Mouse (Mus musculus) MEL (cell line): ENCODE data around the gene Tomm7. TPM values are rescaled to one million over a fixed set of nuclear protein-coding genes. Genes with fewer than 3 reads are reported as not detected.

Source experiments
- DNase-seq: peaks from one replicate; pipeline ENCODE4 v3.0.0; 2011; ENCODE audit warnings: low read depth, low spot score
- H3K27ac ChIP-seq: 2 replicates; pipeline ENCODE4 v1.5.1; 2012; ENCODE audit warnings: low read depth, mild to moderate bottlenecking, control low read depth, low read length, moderate library complexity; ENCODE audit not compliant: control insufficient read depth
- H3K27me3 ChIP-seq, 2 experiments: fragments of 150-350 bp in 1 of 2; sonication (generic) in 1 of 2; 2 replicates each; pipeline ENCODE4 v1.6.1; 2012; ENCODE audit warnings: low read length in 2 of 2, mild to moderate bottlenecking in 2 of 2, improper control_type of control experiment in 1 of 2, moderate library complexity in 1 of 2; ENCODE audit not compliant: insufficient read depth in 2 of 2, control insufficient read depth in 1 of 2
- H3K36me3 ChIP-seq, 2 experiments: 2 replicates each; pipeline ENCODE4 v1.6.1; 2012 to 2014; ENCODE audit warnings: low read length in 2 of 2, improper control_type of control experiment in 1 of 2, inconsistent platforms in 1 of 2, mild to moderate bottlenecking in 1 of 2; ENCODE audit not compliant: insufficient read depth in 2 of 2, control insufficient read depth in 1 of 2
- H3K4me1 ChIP-seq, 2 experiments: fragments of 150-350 bp in 1 of 2; sonication (generic) in 1 of 2; 2 replicates each; pipeline ENCODE4 v1.6.1; 2012; ENCODE audit warnings: low read length in 2 of 2, improper control_type of control experiment in 1 of 2, mild to moderate bottlenecking in 1 of 2; ENCODE audit not compliant: insufficient read depth in 2 of 2, control insufficient read depth in 1 of 2
- H3K4me3 ChIP-seq, 2 experiments: fragments of 150-350 bp in 1 of 2; sonication (generic) in 1 of 2; 2 replicates each; pipeline ENCODE4 v1.5.1; 2012; ENCODE audit warnings: low read depth in 2 of 2, low read length in 2 of 2, mild to moderate bottlenecking in 2 of 2, moderate library complexity in 2 of 2, control low read depth in 1 of 2, improper control_type of control experiment in 1 of 2; ENCODE audit not compliant: control insufficient read depth in 1 of 2, insufficient read depth in 1 of 2
- H3K79me2 ChIP-seq: 2 replicates; pipeline ENCODE4 v1.6.1; 2012; ENCODE audit warnings: mild to moderate bottlenecking, low read length, moderate library complexity; ENCODE audit not compliant: control insufficient read depth, poor library complexity, insufficient read depth
- H3K9ac ChIP-seq: 2 replicates; pipeline ENCODE4 v1.6.1; 2012; ENCODE audit warnings: low read depth, mild to moderate bottlenecking, control low read depth, low read length, moderate library complexity; ENCODE audit not compliant: control insufficient read depth, poor library complexity, severe bottlenecking
- H3K9me3 ChIP-seq: fragments of 150-350 bp; sonication (generic); replicated peaks from 2 replicates; pipeline ENCODE4 v1.6.1; 2012; ENCODE audit warnings: mild to moderate bottlenecking, low read length, improper control_type of control experiment, moderate library complexity; ENCODE audit not compliant: insufficient read depth
- BHLHE40 ChIP-seq: IDR thresholded peaks from 2 replicates; pipeline ENCODE4 v1.6.1; 2012; ENCODE audit warnings: low read depth, mild to moderate bottlenecking, inconsistent platforms, low read length, improper control_type of control experiment, borderline replicate concordance
- CHD2 ChIP-seq: IDR thresholded peaks from 2 replicates; pipeline ENCODE4 v1.6.1; 2011; ENCODE audit warnings: low read length, improper control_type of control experiment
- EP300 ChIP-seq, 2 experiments: IDR thresholded peaks; 2 replicates each; pipeline ENCODE4 v1.6.1; 2011; ENCODE audit warnings: improper control_type of control experiment in 2 of 2, low read length in 2 of 2, low read depth in 1 of 2, mild to moderate bottlenecking in 1 of 2
- ETS1 ChIP-seq: IDR thresholded peaks from 2 replicates; pipeline ENCODE4 v1.6.1; 2012; ENCODE audit warnings: low read depth, mild to moderate bottlenecking, inconsistent platforms, low read length, improper control_type of control experiment, moderate library complexity
- GABPA ChIP-seq: IDR thresholded peaks from 2 replicates; pipeline ENCODE4 v1.6.1; 2012; ENCODE audit warnings: low read depth, mild to moderate bottlenecking, inconsistent platforms, low read length, improper control_type of control experiment, moderate library complexity
- HCFC1 ChIP-seq: IDR thresholded peaks from 2 replicates; pipeline ENCODE4 v1.6.1; 2012; ENCODE audit warnings: low read depth, mild to moderate bottlenecking, inconsistent platforms, low read length, improper control_type of control experiment, moderate library complexity
- MAX ChIP-seq: IDR thresholded peaks from 2 replicates; pipeline ENCODE4 v1.6.1; 2011; ENCODE audit warnings: low read length, improper control_type of control experiment
- MAZ ChIP-seq: IDR thresholded peaks from 2 replicates; pipeline ENCODE4 v1.6.1; 2012; ENCODE audit warnings: low read depth, mild to moderate bottlenecking, inconsistent platforms, low read length, improper control_type of control experiment
- NRF1 ChIP-seq: IDR thresholded peaks from 2 replicates; pipeline ENCODE4 v1.6.1; 2014; ENCODE audit warnings: low read depth, mild to moderate bottlenecking, inconsistent platforms, low read length, improper control_type of control experiment, moderate library complexity; ENCODE audit not compliant: poor library complexity, insufficient read depth, severe bottlenecking
- POLR2AphosphoS5 ChIP-seq: IDR thresholded peaks from 2 replicates; pipeline ENCODE4 v1.6.1; 2012; ENCODE audit warnings: low read depth, borderline replicate concordance, mild to moderate bottlenecking, inconsistent platforms, low read length, moderate library complexity, mixed read lengths
- RAD21 ChIP-seq: IDR thresholded peaks from 2 replicates; pipeline ENCODE4 v1.6.1; 2011; ENCODE audit warnings: mild to moderate bottlenecking, low read depth, low read length, improper control_type of control experiment
- RCOR1 ChIP-seq: IDR thresholded peaks from 2 replicates; pipeline ENCODE4 v1.6.1; 2012; ENCODE audit warnings: low read depth, mild to moderate bottlenecking, inconsistent platforms, low read length, improper control_type of control experiment
- SIN3A ChIP-seq: IDR thresholded peaks from 2 replicates; pipeline ENCODE4 v1.6.1; 2012; ENCODE audit warnings: low read length, improper control_type of control experiment, inconsistent platforms
- TAL1 ChIP-seq: IDR thresholded peaks from 2 replicates; pipeline ENCODE4 v1.6.1; 2012; ENCODE audit warnings: mild to moderate bottlenecking, inconsistent platforms, low read length, moderate library complexity, mixed read lengths
- TCF12 ChIP-seq: IDR thresholded peaks from 2 replicates; pipeline ENCODE4 v1.6.1; 2014; ENCODE audit warnings: low read depth, mild to moderate bottlenecking, inconsistent platforms, low read length, improper control_type of control experiment, moderate library complexity
- UBTF ChIP-seq: IDR thresholded peaks from 2 replicates; pipeline ENCODE4 v1.6.1; 2012; ENCODE audit warnings: low read depth, mild to moderate bottlenecking, inconsistent platforms, low read length, improper control_type of control experiment, moderate library complexity, borderline replicate concordance; ENCODE audit not compliant: insufficient read depth
- USF1 ChIP-seq: IDR thresholded peaks from 2 replicates; pipeline ENCODE4 v1.6.1; 2014; ENCODE audit warnings: low read depth, mild to moderate bottlenecking, inconsistent platforms, low read length, improper control_type of control experiment, moderate library complexity
- USF2 ChIP-seq, 2 experiments: IDR thresholded peaks; 2 replicates each; pipeline ENCODE4 v1.6.1; 2011 to 2012; ENCODE audit warnings: improper control_type of control experiment in 2 of 2, low read length in 2 of 2, borderline replicate concordance in 1 of 2, inconsistent platforms in 1 of 2, low read depth in 1 of 2, mild to moderate bottlenecking in 1 of 2; ENCODE audit not compliant: insufficient read depth in 1 of 2
- ZC3H11A ChIP-seq: IDR thresholded peaks from 2 replicates; pipeline ENCODE4 v1.6.1; 2012; ENCODE audit warnings: low read depth, mild to moderate bottlenecking, inconsistent platforms, low read length, improper control_type of control experiment
- ZKSCAN1 ChIP-seq: IDR thresholded peaks from 2 replicates; pipeline ENCODE4 v1.6.1; 2012; ENCODE audit warnings: low read depth, mild to moderate bottlenecking, inconsistent platforms, low read length, improper control_type of control experiment, moderate library complexity
- ZMIZ1 ChIP-seq: IDR thresholded peaks from 2 replicates; pipeline ENCODE4 v1.6.1; 2012; ENCODE audit warnings: low read depth, mild to moderate bottlenecking, inconsistent platforms, low read length, improper control_type of control experiment, moderate library complexity
- ZNF384 ChIP-seq: IDR thresholded peaks from 2 replicates; pipeline ENCODE4 v1.6.1; 2012; ENCODE audit warnings: low read depth, mild to moderate bottlenecking, inconsistent platforms, low read length, improper control_type of control experiment
- polyA plus RNA-seq, 2 experiments: library from polyadenylated mRNA; stranded (reverse) in 1 of 2; unstranded in 1 of 2; fragments of >175 nt in 1 of 2; fragments of >200 nt in 1 of 2; gene quantifications; 2 replicates each; pipeline versions ENCODE4 v1.2.1 to v1.2.4; 2012; ENCODE audit warnings: low replicate concordance in 2 of 2, low read depth in 1 of 2; ENCODE audit not compliant: insufficient read length in 2 of 2, insufficient read depth in 1 of 2, missing spikeins in 1 of 2
- total RNA-seq: library from RNA; depleted of rRNA; stranded (reverse); fragments of 300-350 nt; gene quantifications from 2 replicates; pipeline ENCODE4 v1.2.3, GENCODE M21; 2012

The Tomm7 gene
- total and polyA plus RNA-seq, 3 experiments: 194 to 239 TPM; not detected in 1

- TF ChIP-seq ZC3H11A (0 out of 2 replicates have a peak, but pooled peaks have one; percentile 28), ETS1 (no peak), GABPA (no peak), SIN3A (0 out of 2 replicates have a peak, but pooled peaks have one; percentile 43), RCOR1 (no peak), RAD21 (peak; percentile 59), ZNF384 (peak; percentile 24; the same call in 1 of the 2 replicates), UBTF (no peak), USF2 (IDR thresholded peaks at IDR 0.05; ENCODE audit: borderline replicate concordance in 1 of 2, insufficient read depth in 1 of 2, low read depth in 1 of 2, low read length in 2 of 2) (no peak), ZMIZ1 (no peak), TAL1 (no peak), EP300 (IDR thresholded peaks at IDR 0.05; ENCODE audit: low read depth in 1 of 2, low read length in 2 of 2) (no peak), CHD2 (no peak), TCF12 (no peak), POLR2AphosphoS5 (no peak), MAZ (no peak), NRF1 (no peak)
These were observed 17.5 kb downstream of the Tomm7 start (continued) for GRCm38 (mm10) chr5:23826321-23827004.

- peaks cover 0 to 9% of the 10 kb centered on the region in 2 experiments; a peak in 2 of 4 replicates for H3K36me3 ChIP-seq
- H3K4me1 ChIP-seq: no peaks in the 10 kb centered on the region
- H3K79me2 ChIP-seq: no peaks in the 10 kb centered on the region
- H3K4me3 ChIP-seq: no peak overlapping the region
- peak; percentile 75 for DNase-seq
- no peaks in the 10 kb centered on the region for H3K27me3 ChIP-seq
- TF ChIP-seq USF2 (IDR thresholded peaks at IDR 0.05; ENCODE audit: borderline replicate concordance in 1 of 2, insufficient read depth in 1 of 2, low read depth in 1 of 2, low read length in 2 of 2) (peak in 1 of 2 experiments; percentile 44; a peak in 1 of 4 replicates), HCFC1 (no peak), MAX (no peak), USF1 (peak; percentile 84), ZKSCAN1 (no peak), BHLHE40 (0 out of 2 replicates have a peak, but pooled peaks have one; percentile 31)
- H3K9ac ChIP-seq: no peak overlapping the region
- H3K27ac ChIP-seq: no peak overlapping the region
- no peaks in the 10 kb centered on the region for H3K9me3 ChIP-seq
These were observed 19.7 kb downstream of the Tomm7 start for GRCm38 (mm10) chr5:23824171-23824733.
